Mouse (Mus musculus) E14TG2a.4 (cell line): ENCODE results near the gene Ins2.

Experiments
- CTCF ChIP-seq: conservative IDR thresholded peaks from 2 replicates; pipeline ENCODE4 v1.5.1; 2014; ENCODE audit warnings: low read length
- POU5F1 ChIP-seq: IDR thresholded peaks from 2 replicates; pipeline ENCODE4 v1.6.1; 2014; ENCODE audit warnings: low read length, borderline replicate concordance

DNA sequence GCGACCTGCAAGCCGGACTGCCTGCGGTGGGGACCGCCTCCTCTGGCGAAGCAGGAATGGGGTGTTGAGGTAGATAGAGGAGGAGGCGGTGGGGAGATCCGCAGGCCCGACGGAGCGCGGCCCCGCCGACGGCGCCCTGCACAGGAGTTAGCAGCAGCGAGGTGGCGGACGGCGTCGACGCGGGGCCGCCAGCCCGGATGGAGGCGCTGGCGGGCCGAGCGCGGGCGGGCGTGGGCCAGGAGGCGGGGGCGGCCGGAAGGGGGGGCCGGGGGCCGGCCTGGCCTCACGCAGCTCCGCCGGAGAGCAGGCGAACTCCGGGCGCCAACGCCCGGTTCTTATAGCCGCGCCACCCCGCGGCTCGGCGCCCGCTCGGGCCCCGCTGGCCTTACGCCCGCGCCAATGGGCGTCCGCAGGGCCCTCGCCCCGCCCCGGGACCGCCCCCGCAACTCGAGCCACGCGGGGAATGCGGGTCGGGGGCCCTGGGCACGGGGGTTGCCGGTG is 84.0 kb downstream of the Ins2 start:
- TF ChIP-seq CTCF (no peak), POU5F1 (no peak)
